Mouse (Mus musculus) heart, postnatal 0 days (tissue): ENCODE data around the gene Epha4. TPM values are rescaled to one million over a fixed set of nuclear protein-coding genes. Genes with fewer than 3 reads are reported as not detected.

Source experiments
- ATAC-seq: fragments of 200-750 bp; cut with Nextera tagmentation; 2 replicates; pipeline ENCODE4 v1.8.0; 2017; ENCODE audit warnings: low read depth, moderate number of reproducible peaks, moderate library complexity; ENCODE audit not compliant: insufficient read depth
- DNase-seq: peaks from one replicate; pipeline ENCODE4 v3.0.0-alpha.2; 2016; ENCODE audit warnings: low spot score
- H3K27ac ChIP-seq: fragments of 300-500 bp; sonication (generic); 2 replicates; pipeline ENCODE4 v1.5.1; 2014; ENCODE audit warnings: low read depth, mild to moderate bottlenecking
- H3K27me3 ChIP-seq: fragments of 300-500 bp; sonication (generic); 2 replicates; pipeline ENCODE4 v1.6.1; 2014; ENCODE audit warnings: low read length, mixed read lengths; ENCODE audit not compliant: control insufficient read depth, insufficient read depth
- H3K36me3 ChIP-seq: fragments of 300-500 bp; sonication (generic); replicated peaks from 2 replicates; pipeline ENCODE4 v1.6.1; 2014; ENCODE audit warnings: low read length, mixed read lengths; ENCODE audit not compliant: control insufficient read depth, insufficient read depth
- H3K4me1 ChIP-seq: fragments of 300-500 bp; sonication (generic); 2 replicates; pipeline ENCODE4 v1.6.1; 2014; ENCODE audit warnings: antibody characterized with exemption; ENCODE audit not compliant: control insufficient read depth, insufficient read depth
- H3K4me2 ChIP-seq: fragments of 300-500 bp; sonication (generic); 2 replicates; pipeline ENCODE4 v1.6.1; 2014; ENCODE audit warnings: low read depth, mild to moderate bottlenecking, low read length, moderate library complexity
- H3K4me3 ChIP-seq: fragments of 300-500 bp; sonication (generic); 2 replicates; pipeline ENCODE4 v1.5.1; 2014; ENCODE audit warnings: low read depth, low read length
- H3K9ac ChIP-seq: fragments of 300-500 bp; sonication (generic); replicated peaks from 2 replicates; pipeline ENCODE4 v1.6.1; 2014; ENCODE audit warnings: low read depth, low read length, mixed read lengths
- H3K9me3 ChIP-seq: fragments of 300-500 bp; sonication (generic); replicated peaks from 2 replicates; pipeline ENCODE4 v1.6.1; 2016; ENCODE audit warnings: low read length; ENCODE audit not compliant: control insufficient read depth
- CTCF ChIP-seq: IDR thresholded peaks from 2 replicates; pipeline ENCODE4 v1.5.1; 2016; ENCODE audit warnings: antibody characterized with exemption, control low read depth, low read depth
- EP300 ChIP-seq: IDR thresholded peaks from 2 replicates; pipeline ENCODE4 v1.6.1; 2016; ENCODE audit warnings: antibody characterized with exemption, low read depth
- WGBS: fragments of 180-500 bp; shearing (Covaris S2); extraction: QIAGEN DNeasy Blood & Tissue Kit; methylation state at CpG from one replicate; pipeline ENCODE4 v1.1.7; 2014; 5-methylcytosine and 5-hydroxymethylcytosine counted together
- polyA plus RNA-seq: library from polyadenylated mRNA; unstranded; fragments of >200 nt; fragmentation: Nextera tagmentation; extraction: Ambion mirVana; gene quantifications from 2 replicates; pipeline ENCODE4 v1.2.1, GENCODE M21; 2015
- total RNA-seq: library from RNA; depleted of rRNA; stranded (reverse); fragments of >200 nt; gene quantifications from 2 replicates; pipeline ENCODE4 v1.2.3, GENCODE M21; 2014; ENCODE audit warnings: low replicate concordance

The Epha4 gene
- total and polyA plus RNA-seq, 2 experiments from 2014 or later = 8.5 to 20.3 TPM

DNA sequence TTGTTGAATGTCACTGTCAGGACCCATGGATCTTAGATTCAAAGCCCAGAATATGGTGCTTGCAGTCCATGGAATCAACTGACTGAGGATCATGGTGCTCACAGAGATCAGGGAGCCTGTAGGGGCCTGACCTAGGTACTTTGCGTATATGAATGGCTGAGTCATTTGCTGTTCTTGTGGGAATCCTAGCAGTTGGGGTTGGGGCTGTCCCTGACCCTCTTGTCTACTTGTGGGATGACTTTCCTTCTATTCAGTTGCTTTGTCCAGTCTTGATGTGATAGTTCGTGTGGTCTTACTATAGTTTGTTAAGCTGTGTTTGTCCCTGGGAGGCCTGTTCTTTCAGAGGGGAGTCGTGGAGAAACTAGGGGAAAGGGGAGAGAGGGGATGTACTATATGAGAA is 149.0 kb downstream of the Epha4 start:
- DNase-seq (no peak), ATAC-seq (no peak)
- no peaks in the 10 kb centered on the region for H3K4me1 ChIP-seq
- no peak overlapping the region for H3K9ac ChIP-seq
- H3K27ac ChIP-seq = no peak overlapping the region
- no peaks in the 10 kb centered on the region for H3K36me3 ChIP-seq
- H3K27me3 ChIP-seq = no peaks in the 10 kb centered on the region
- 86% methylated on average over 3 of the region's 3 CpGs for WGBS
- no peak overlapping the region for H3K4me3 ChIP-seq
- H3K4me2 ChIP-seq = no peak overlapping the region
- no peak for TF ChIP-seq EP300
- H3K9me3 ChIP-seq = no peaks in the 10 kb centered on the region

GRCm38 (mm10) chr1:77364596-77364995 is 150.3 kb downstream of the Epha4 start:
- Histone ChIP-seq H3K36me3 (no peaks in the 10 kb centered on the region), H3K27ac (no peak overlapping the region), H3K4me1 (no peaks in the 10 kb centered on the region), H3K9me3 (no peaks in the 10 kb centered on the region), H3K9ac (no peak overlapping the region), H3K4me2 (no peak overlapping the region), H3K27me3 (no peaks in the 10 kb centered on the region), H3K4me3 (no peak overlapping the region)
- 75% methylated on average over 3 of the region's 3 CpGs for WGBS
- no peak for ATAC-seq
- no peak for TF ChIP-seq EP300
- TF ChIP-seq CTCF = no peak
- DNase-seq = no peak

DNA sequence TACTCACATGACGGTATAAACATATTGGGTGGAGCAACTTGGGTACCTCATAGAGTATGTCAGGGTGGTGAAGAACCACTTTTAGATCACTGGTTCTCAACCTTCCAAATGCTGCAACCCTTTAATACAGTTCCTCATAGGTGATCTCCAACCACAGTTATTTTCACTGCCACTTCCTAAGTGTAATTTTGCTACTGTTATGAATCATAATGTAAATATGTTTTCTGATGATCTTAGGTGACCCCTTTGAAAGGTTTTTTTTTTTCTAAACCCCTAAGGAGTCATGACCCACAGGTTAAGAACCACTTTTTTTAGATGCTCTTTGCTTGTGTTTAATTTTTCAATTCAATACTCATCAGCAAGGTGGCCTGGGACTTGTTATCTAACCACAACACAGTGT is 151.0 kb downstream of the Epha4 start:
- H3K4me3 ChIP-seq = no peak overlapping the region
- no peak for ATAC-seq
- 78% methylated on average over 1 of the region's 1 CpGs for WGBS
- no peaks in the 10 kb centered on the region for H3K36me3 ChIP-seq
- no peaks in the 10 kb centered on the region for H3K27me3 ChIP-seq
- no peak overlapping the region for H3K27ac ChIP-seq
- H3K4me2 ChIP-seq = no peak overlapping the region
- H3K4me1 ChIP-seq = no peaks in the 10 kb centered on the region
- no peak for DNase-seq
- TF ChIP-seq CTCF = no peak
- no peak for TF ChIP-seq EP300
- no peak overlapping the region for H3K9ac ChIP-seq
- H3K9me3 ChIP-seq = no peaks in the 10 kb centered on the region

GRCm38 (mm10) chr1:77346459-77346858 is 168.4 kb downstream of the Epha4 start:
- H3K27ac ChIP-seq = no peak overlapping the region
- no peak overlapping the region for H3K9ac ChIP-seq
- no peaks in the 10 kb centered on the region for H3K36me3 ChIP-seq
- no peaks in the 10 kb centered on the region for H3K9me3 ChIP-seq
- H3K27me3 ChIP-seq = no peaks in the 10 kb centered on the region
- 89% methylated on average over 4 of the region's 4 CpGs for WGBS
- no peak for TF ChIP-seq CTCF
- TF ChIP-seq EP300 = no peak
- no peak for DNase-seq
- H3K4me2 ChIP-seq = no peak overlapping the region
- ATAC-seq = no peak
- H3K4me1 ChIP-seq = no peaks in the 10 kb centered on the region
- no peak overlapping the region for H3K4me3 ChIP-seq

GRCm38 (mm10) chr1:77343792-77344191 is 171.1 kb downstream of the Epha4 start:
- Histone ChIP-seq H3K4me1 (no peaks in the 10 kb centered on the region), H3K4me3 (no peak overlapping the region), H3K9ac (no peak overlapping the region), H3K9me3 (no peaks in the 10 kb centered on the region), H3K27me3 (no peaks in the 10 kb centered on the region), H3K36me3 (no peaks in the 10 kb centered on the region), H3K27ac (no peak overlapping the region), H3K4me2 (no peak overlapping the region)
- DNase-seq = no peak
- no peak for TF ChIP-seq EP300
- no peak for TF ChIP-seq CTCF
- no peak for ATAC-seq
- WGBS = 81% methylated on average over 4 of the region's 4 CpGs

DNA sequence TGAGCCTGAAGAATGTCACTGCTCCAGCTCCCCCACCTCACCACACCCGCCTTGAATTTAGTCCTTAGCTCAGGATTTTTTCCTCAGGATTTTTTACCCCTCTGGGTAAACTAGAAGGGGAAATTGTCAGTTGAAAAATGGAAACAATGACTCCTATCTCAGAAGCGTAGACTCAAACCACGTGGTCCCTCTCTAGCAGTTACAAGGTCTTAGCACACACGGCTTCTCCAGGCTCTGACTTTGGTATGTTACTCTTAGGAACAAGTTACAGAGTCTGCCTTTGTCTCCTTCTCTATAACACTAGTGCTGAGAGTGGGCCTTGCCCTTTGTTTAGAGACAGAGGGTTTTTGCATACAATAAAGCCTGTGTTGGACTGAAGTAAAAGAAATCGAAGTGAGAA is 175.2 kb downstream of the Epha4 start:
- Histone ChIP-seq H3K4me2 (no peak overlapping the region), H3K4me3 (no peak overlapping the region), H3K4me1 (no peaks in the 10 kb centered on the region), H3K36me3 (no peaks in the 10 kb centered on the region), H3K27ac (no peak overlapping the region), H3K9me3 (no peaks in the 10 kb centered on the region), H3K27me3 (no peaks in the 10 kb centered on the region), H3K9ac (no peak overlapping the region)
- ATAC-seq (no peak), DNase-seq (no peak)
- 59% methylated on average over 5 of the region's 5 CpGs for WGBS
- no peak for TF ChIP-seq CTCF
- no peak for TF ChIP-seq EP300
